Mouse (Mus musculus) C2C12 (cell line): ENCODE results near the gene Trim43a.

Experiments
- CTCF ChIP-seq: IDR thresholded peaks from one replicate; pipeline ENCODE4 v1.5.1; 2011; ENCODE audit not compliant: control insufficient read depth, insufficient read depth, insufficient read length
- MAX ChIP-seq: IDR thresholded peaks from one replicate; pipeline ENCODE4 v1.6.1; 2011; ENCODE audit warnings: mild to moderate bottlenecking, control low read depth
- MYOG ChIP-seq: IDR thresholded peaks from one replicate; pipeline ENCODE4 v1.6.1; 2011; ENCODE audit not compliant: control insufficient read depth, insufficient read length; ENCODE audit errors: extremely low read depth
- USF1 ChIP-seq: IDR thresholded peaks from one replicate; pipeline ENCODE4 v1.6.1; 2011; ENCODE audit warnings: low read depth, mild to moderate bottlenecking, control low read depth, moderate library complexity

- TF ChIP-seq USF1, result no peak
- no peak for TF ChIP-seq CTCF
- no peak for TF ChIP-seq MYOG
- no peak for TF ChIP-seq MAX
Measured at GRCm38 (mm10) chr9:88553071-88553470, 27.6 kb upstream of the Trim43a start.
